Mouse (Mus musculus) CH12.LX (cell line): Measurements from ENCODE around the gene Gm42715. TPM values are rescaled to one million over a fixed set of nuclear protein-coding genes. Genes with fewer than 3 reads are reported as not detected.
A peak's percentile ranks its signal among the peaks of the same experiment; 100 is the strongest.

ENCODE experiments used
- DNase-seq: peaks from one replicate; pipeline ENCODE4 v3.0.0-alpha.2; 2013; ENCODE audit errors: extremely low read depth
- H3K27ac ChIP-seq: 2 replicates; pipeline ENCODE4 v1.5.1; 2012; ENCODE audit warnings: low read depth, mild to moderate bottlenecking, control low read depth, moderate library complexity; ENCODE audit not compliant: insufficient read depth
- H3K27me3 ChIP-seq: replicated peaks from 2 replicates; pipeline ENCODE3; 2012; ENCODE audit warnings: inconsistent platforms
- H3K36me3 ChIP-seq, 2 experiments: replicated peaks in 1 of 2; 2 replicates each; pipeline versions ENCODE3 to v1.6.1; 2012; ENCODE audit warnings: inconsistent platforms in 1 of 2, low read length in 1 of 2, mild to moderate bottlenecking in 1 of 2, mixed read lengths in 1 of 2, moderate library complexity in 1 of 2; ENCODE audit not compliant: control insufficient read depth in 1 of 2, insufficient read depth in 1 of 2
- H3K4me1 ChIP-seq, 2 experiments: 2 replicates each; pipeline ENCODE4 v1.6.1; 2012; ENCODE audit warnings: inconsistent platforms in 1 of 2, moderate library complexity in 1 of 2; ENCODE audit not compliant: insufficient read depth in 2 of 2, control insufficient read depth in 1 of 2
- H3K4me2 ChIP-seq: 2 replicates; pipeline ENCODE4 v1.6.1; 2012; ENCODE audit warnings: low read depth, mild to moderate bottlenecking, control low read depth; ENCODE audit not compliant: poor library complexity, insufficient read depth, severe bottlenecking
- H3K4me3 ChIP-seq, 3 experiments: fragments of 150-350 bp in 1 of 3; sonication (generic) in 1 of 3; replicated peaks in 1 of 3; 2 replicates each; pipeline versions ENCODE3 to v1.5.1; 2011 to 2012; ENCODE audit warnings: low read depth in 2 of 3, low read length in 2 of 3, mild to moderate bottlenecking in 2 of 3, moderate library complexity in 2 of 3, control low read depth in 1 of 3, improper control_type of control experiment in 1 of 3, inconsistent platforms in 1 of 3, mixed read lengths in 1 of 3; ENCODE audit not compliant: poor library complexity in 1 of 3
- H3K79me2 ChIP-seq: replicated peaks from 2 replicates; pipeline ENCODE4 v1.6.1; 2012; ENCODE audit warnings: mild to moderate bottlenecking, moderate library complexity; ENCODE audit not compliant: control insufficient read depth, poor library complexity, insufficient read depth, severe bottlenecking; ENCODE audit errors: extremely low read depth
- H3K9ac ChIP-seq: 2 replicates; pipeline ENCODE4 v1.6.1; 2012; ENCODE audit warnings: low read depth, mild to moderate bottlenecking, control low read depth, moderate library complexity; ENCODE audit not compliant: insufficient read depth
- H3K9me3 ChIP-seq: replicated peaks from 2 replicates; pipeline ENCODE3; 2012; ENCODE audit warnings: low read length, inconsistent platforms, mixed read lengths
- CHD2 ChIP-seq: IDR thresholded peaks from 2 replicates; pipeline ENCODE4 v1.6.1; 2011; ENCODE audit warnings: low read length, improper control_type of control experiment
- CTCF ChIP-seq, 2 experiments: IDR thresholded peaks in 1 of 2; conservative IDR thresholded peaks in 1 of 2; 2 replicates each; pipeline ENCODE4 v1.5.1; 2011 to 2012; ENCODE audit warnings: low read depth in 2 of 2, low read length in 2 of 2, improper control_type of control experiment in 1 of 2, inconsistent platforms in 1 of 2, mild to moderate bottlenecking in 1 of 2, moderate library complexity in 1 of 2
- E2F4 ChIP-seq: IDR thresholded peaks from 2 replicates; pipeline ENCODE4 v1.6.1; 2011; ENCODE audit warnings: low read depth, low read length, improper control_type of control experiment; ENCODE audit not compliant: insufficient replicate concordance
- ELF1 ChIP-seq: IDR thresholded peaks from 2 replicates; pipeline ENCODE4 v1.6.1; 2014; ENCODE audit warnings: low read depth, mild to moderate bottlenecking, inconsistent platforms, low read length, improper control_type of control experiment
- EP300 ChIP-seq: IDR thresholded peaks from 2 replicates; pipeline ENCODE4 v1.6.1; 2011; ENCODE audit warnings: low read length, improper control_type of control experiment
- ETS1 ChIP-seq: conservative IDR thresholded peaks from 2 replicates; pipeline ENCODE4 v1.6.1; 2012; ENCODE audit warnings: low read depth, mild to moderate bottlenecking, inconsistent platforms, low read length, improper control_type of control experiment, moderate library complexity
- GABPA ChIP-seq: IDR thresholded peaks from 2 replicates; pipeline ENCODE4 v1.6.1; 2012; ENCODE audit warnings: low read depth, low read length, improper control_type of control experiment, inconsistent platforms; ENCODE audit not compliant: insufficient replicate concordance
- IRF4 ChIP-seq: IDR thresholded peaks from 2 replicates; pipeline ENCODE4 v1.6.1; 2014; ENCODE audit warnings: low read depth, mild to moderate bottlenecking, inconsistent platforms, low read length, improper control_type of control experiment
- JUN ChIP-seq: IDR thresholded peaks from 2 replicates; pipeline ENCODE4 v1.6.1; 2011; ENCODE audit warnings: low read depth, mild to moderate bottlenecking, low read length, improper control_type of control experiment, moderate library complexity; ENCODE audit not compliant: insufficient read depth
- JUND ChIP-seq: conservative IDR thresholded peaks from 2 replicates; pipeline ENCODE4 v1.6.1; 2011; ENCODE audit warnings: low read depth, low read length, improper control_type of control experiment
- MAZ ChIP-seq: IDR thresholded peaks from 2 replicates; pipeline ENCODE4 v1.6.1; 2012; ENCODE audit warnings: low read depth, mild to moderate bottlenecking, inconsistent platforms, low read length, improper control_type of control experiment, moderate library complexity
- MEF2A ChIP-seq: IDR thresholded peaks from 2 replicates; pipeline ENCODE4 v1.6.1; 2014; ENCODE audit warnings: low read depth, mild to moderate bottlenecking, inconsistent platforms, low read length, improper control_type of control experiment, borderline replicate concordance
- MXI1 ChIP-seq: IDR thresholded peaks from 2 replicates; pipeline ENCODE4 v1.6.1; 2011; ENCODE audit warnings: mild to moderate bottlenecking, low read depth, low read length, improper control_type of control experiment
- NELFE ChIP-seq: IDR thresholded peaks from 2 replicates; pipeline ENCODE4 v1.6.1; 2011; ENCODE audit warnings: low read depth, low read length, improper control_type of control experiment
- POLR2AphosphoS2 ChIP-seq: IDR thresholded peaks from 2 replicates; pipeline ENCODE4 v1.6.1; 2011; ENCODE audit warnings: low read depth, low read length, improper control_type of control experiment
- RAD21 ChIP-seq: IDR thresholded peaks from 2 replicates; pipeline ENCODE4 v1.6.1; 2011; ENCODE audit warnings: low read depth, mild to moderate bottlenecking, low read length, improper control_type of control experiment, moderate library complexity
- SMC3 ChIP-seq: IDR thresholded peaks from 2 replicates; pipeline ENCODE4 v1.6.1; 2011; ENCODE audit warnings: low read depth, low read length, improper control_type of control experiment
- TBP ChIP-seq: conservative IDR thresholded peaks from 2 replicates; pipeline ENCODE4 v1.6.1; 2011; ENCODE audit warnings: low read depth, low read length, improper control_type of control experiment
- TCF12 ChIP-seq: IDR thresholded peaks from 2 replicates; pipeline ENCODE4 v1.6.1; 2014; ENCODE audit warnings: low read depth, mild to moderate bottlenecking, inconsistent platforms, low read length, improper control_type of control experiment
- UBTF ChIP-seq: IDR thresholded peaks from 2 replicates; pipeline ENCODE4 v1.6.1; 2012; ENCODE audit warnings: low read depth, mild to moderate bottlenecking, inconsistent platforms, low read length, improper control_type of control experiment, moderate library complexity
- ZKSCAN1 ChIP-seq: IDR thresholded peaks from 2 replicates; pipeline ENCODE4 v1.6.1; 2012; ENCODE audit warnings: low read depth, inconsistent platforms, low read length, improper control_type of control experiment, borderline replicate concordance
- ZMIZ1 ChIP-seq: IDR thresholded peaks from 2 replicates; pipeline ENCODE4 v1.6.1; 2012; ENCODE audit warnings: low read depth, mild to moderate bottlenecking, inconsistent platforms, low read length, improper control_type of control experiment
- ZNF384 ChIP-seq: IDR thresholded peaks from 2 replicates; pipeline ENCODE4 v1.6.1; 2012; ENCODE audit warnings: low read depth, low read length, improper control_type of control experiment, inconsistent platforms
- dilution Hi-C: fragments of 300-500 bp; cut with MboI; formaldehyde crosslinking; loops from 2 replicates; pipeline ENCODE4 v1.14.3; 2020; ENCODE audit warnings: low sequenced_read_pairs; ENCODE audit not compliant: extremely low pct_unique_long_range_greater_than_20kb, extremely low pct_ligation_motif_present
- in situ Hi-C: fragments of 300-500 bp; cut with MboI; formaldehyde crosslinking; loops from 3 replicates; pipeline ENCODE4 v1.14.3; 2019; ENCODE audit warnings: low sequenced_read_pairs, low pct_ligation_motif_present, low pct_unique_long_range_greater_than_20kb, mixed read lengths
- polyA plus RNA-seq: library from polyadenylated mRNA; unstranded; fragments of >175 nt; gene quantifications from 2 replicates; pipeline ENCODE4 v1.2.1, GENCODE M21; 2012; ENCODE audit warnings: low read depth; ENCODE audit not compliant: insufficient read length
- total RNA-seq, 2 experiments: library from RNA; depleted of rRNA; stranded (reverse); fragments of 300-350 nt in 1 of 2; fragments of >200 nt in 1 of 2; gene quantifications; 2 replicates each; pipeline ENCODE4 v1.2.3; 2012 to 2014

Gene Gm42715
- total and polyA plus RNA-seq, 3 experiments, result 5.8 to 14.1 (median 12.0) TPM

DNA sequence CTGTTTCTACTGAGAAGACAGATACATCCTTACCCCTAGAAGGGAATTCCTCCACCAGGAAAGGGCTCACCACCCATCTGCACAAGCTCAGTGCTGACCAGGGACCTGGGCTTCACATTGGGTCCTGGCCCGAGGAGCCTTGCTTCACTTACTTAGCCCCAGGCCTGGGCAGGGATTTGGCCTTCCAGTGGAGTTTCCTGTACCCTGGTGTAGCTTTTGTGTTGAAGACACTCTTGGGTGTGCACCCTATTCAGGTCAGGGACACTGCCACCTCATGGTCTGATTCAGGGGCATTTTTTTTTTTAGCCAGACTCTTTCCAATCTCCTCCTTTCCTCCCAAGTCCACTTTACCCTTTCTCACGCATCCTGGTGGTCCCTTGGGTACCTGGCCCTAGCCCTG, 83.5 kb downstream of the Gm42715 start:
- Histone ChIP-seq H3K9ac (no peak overlapping the region), H3K4me2 (no peak overlapping the region), H3K27ac (no peak overlapping the region), H3K36me3 (peaks cover 60 to 76% of the 10 kb centered on the region in 2 experiments), H3K4me3 (no peak overlapping the region), H3K79me2 (no peaks in the 10 kb centered on the region), H3K4me1 (peaks cover 5 to 36% of the 10 kb centered on the region in 2 experiments; a peak in 3 of 4 replicates), H3K9me3 (no peaks in the 10 kb centered on the region), H3K27me3 (no peaks in the 10 kb centered on the region)
- dilution Hi-C loops, result no loop called here
- no peak for DNase-seq
- no peak for TF ChIP-seq GABPA
- in situ Hi-C loops, result no loop called here

DNA sequence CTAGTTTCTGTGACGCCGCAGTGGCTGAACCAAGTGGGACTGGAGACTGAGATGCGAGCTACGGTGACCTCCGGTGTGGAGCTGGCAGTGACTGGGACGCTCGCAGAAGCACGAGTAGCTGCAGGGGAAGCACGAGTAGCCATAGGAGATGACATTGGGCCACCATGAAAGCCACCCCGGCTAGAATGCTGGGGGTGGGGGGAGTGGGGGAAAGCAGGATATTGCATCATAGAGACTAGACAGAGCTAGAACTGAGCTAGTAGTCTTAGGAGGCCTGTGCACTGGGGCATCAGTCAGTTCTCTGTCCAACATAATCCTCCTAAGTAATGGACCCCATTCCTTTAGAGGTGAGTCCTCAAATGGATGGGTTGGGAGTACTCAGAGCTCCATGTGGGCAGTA, 84.9 kb downstream of the Gm42715 start:
- Histone ChIP-seq H3K27ac (0 out of 2 replicates have a peak overlapping the region, but pooled peaks have one; percentile 2), H3K27me3 (peaks cover 2% of the 10 kb centered on the region), H3K36me3 (peaks cover 50 to 63% of the 10 kb centered on the region in 2 experiments), H3K9ac (no peak overlapping the region), H3K79me2 (no peaks in the 10 kb centered on the region), H3K9me3 (no peaks in the 10 kb centered on the region), H3K4me1 (peaks cover 5 to 32% of the 10 kb centered on the region in 2 experiments; a peak in 3 of 4 replicates), H3K4me2 (no peak overlapping the region), H3K4me3 (no peak overlapping the region)
- DNase-seq, result no peak
- in situ Hi-C loops, result no loop called here
- dilution Hi-C loops, result no loop called here
- TF ChIP-seq UBTF (no peak), ZMIZ1 (no peak), SMC3 (no peak), MAZ (no peak), POLR2AphosphoS2 (no peak), ZKSCAN1 (no peak), TBP (no peak), IRF4 (no peak), JUN (no peak), GABPA (no peak), TCF12 (no peak), CTCF (conservative IDR thresholded peaks at IDR 0.05 in 1 of 2, IDR thresholded peaks at IDR 0.05 in 1 of 2; ENCODE audit: low read depth in 2 of 2, low read length in 2 of 2) (no peak)

DNA sequence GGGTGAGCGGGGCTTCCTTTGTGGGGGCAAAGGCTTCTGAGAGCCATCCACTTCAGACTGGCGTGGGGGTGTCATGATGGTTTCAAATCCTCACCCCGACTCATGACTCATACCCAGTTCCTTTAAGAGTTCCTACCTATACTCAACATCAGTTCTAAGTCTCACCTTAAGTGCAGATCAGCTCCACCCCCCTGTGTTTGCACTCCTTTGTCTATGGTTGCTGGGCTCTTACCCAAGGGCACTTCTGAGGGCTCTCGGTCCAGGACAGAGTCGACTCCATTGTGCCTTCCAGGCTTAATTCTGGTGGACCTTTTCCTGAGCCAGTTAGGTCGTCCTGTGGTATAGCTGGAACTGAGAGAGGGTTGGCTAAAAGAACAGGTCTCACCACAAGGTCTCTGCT, 87.8 kb downstream of the Gm42715 start:
- Histone ChIP-seq H3K9me3 (peaks cover 7% of the 10 kb centered on the region), H3K4me3 (no peak overlapping the region), H3K79me2 (no peaks in the 10 kb centered on the region), H3K4me1 (peaks cover 5 to 13% of the 10 kb centered on the region in 2 experiments; a peak in 2 of 4 replicates), H3K4me2 (no peak overlapping the region), H3K27me3 (peaks cover 2% of the 10 kb centered on the region), H3K27ac (no peak overlapping the region), H3K36me3 (peaks cover 40 to 48% of the 10 kb centered on the region in 2 experiments), H3K9ac (no peak overlapping the region)
- in situ Hi-C loops (no loop called here), dilution Hi-C loops (no loop called here)
- no peak for DNase-seq
- TF ChIP-seq MAZ (no peak), NELFE (no peak), ZNF384 (no peak), RAD21 (no peak), IRF4 (no peak), ETS1 (no peak), CHD2 (no peak), MEF2A (no peak), E2F4 (no peak), EP300 (no peak), ELF1 (no peak), JUND (no peak), MXI1 (no peak)
